Mouse (Mus musculus) 3134 (cell line): Measurements from ENCODE around the gene Ptprd.

Source experiments
- DNase-seq: peaks from one replicate; pipeline ENCODE4 v3.0.0-alpha.2; 2011; ENCODE audit warnings: low spot score; ENCODE audit not compliant: insufficient read length; ENCODE audit errors: extremely low read depth

Gene Ptprd

GRCm38 (mm10) chr4:76350241-76350962, 1861.4 kb downstream of the Ptprd start:
- DNase-seq: no peak

- DNase-seq: no peak
Measured at GRCm38 (mm10) chr4:76344059-76344458, 1867.7 kb downstream of the Ptprd start.

GRCm38 (mm10) chr4:76337926-76338325, 1873.8 kb downstream of the Ptprd start:
- no peak for DNase-seq

- DNase-seq: no peak
Measured at GRCm38 (mm10) chr4:76327346-76327745, 1884.4 kb downstream of the Ptprd start.

- DNase-seq: no peak
Measured at GRCm38 (mm10) chr4:76325646-76326045, 1886.1 kb downstream of the Ptprd start.

GRCm38 (mm10) chr4:76324928-76325327, 1886.8 kb downstream of the Ptprd start:
- no peak for DNase-seq

- no peak for DNase-seq
Measured at GRCm38 (mm10) chr4:76324509-76324908, 1887.3 kb downstream of the Ptprd start.

GRCm38 (mm10) chr4:76319874-76320273, 1891.9 kb downstream of the Ptprd start:
- DNase-seq: no peak

GRCm38 (mm10) chr4:76315977-76316376, 1895.8 kb downstream of the Ptprd start:
- no peak for DNase-seq

- DNase-seq: no peak
Measured at GRCm38 (mm10) chr4:76313749-76314148, 1898.0 kb downstream of the Ptprd start.

GRCm38 (mm10) chr4:76312593-76312992, 1899.2 kb downstream of the Ptprd start:
- DNase-seq: no peak

GRCm38 (mm10) chr4:76305987-76306386, 1905.8 kb downstream of the Ptprd start:
- DNase-seq: no peak

GRCm38 (mm10) chr4:76297375-76297774, 1914.4 kb downstream of the Ptprd start:
- DNase-seq: no peak

- DNase-seq: no peak
Measured at GRCm38 (mm10) chr4:76292733-76293357, 1918.9 kb downstream of the Ptprd start.

- no peak for DNase-seq
Measured at GRCm38 (mm10) chr4:76290484-76290818, 1921.3 kb downstream of the Ptprd start.

- DNase-seq: no peak
Measured at GRCm38 (mm10) chr4:76289612-76290483, 1921.9 kb downstream of the Ptprd start.

- DNase-seq: no peak
Measured at GRCm38 (mm10) chr4:76286016-76286415, 1925.7 kb downstream of the Ptprd start.

GRCm38 (mm10) chr4:76282886-76283285, 1928.9 kb downstream of the Ptprd start:
- no peak for DNase-seq

GRCm38 (mm10) chr4:76262727-76263126, 1949.0 kb downstream of the Ptprd start:
- no peak for DNase-seq

- no peak for DNase-seq
Measured at GRCm38 (mm10) chr4:76260686-76261085, 1951.1 kb downstream of the Ptprd start.

- no peak for DNase-seq
Measured at GRCm38 (mm10) chr4:76260286-76260685, 1951.5 kb downstream of the Ptprd start.
